Mouse (Mus musculus) bone marrow macrophage, adult 2 months (primary cell): ENCODE measurements around the gene Mars. TPM values are rescaled to one million over a fixed set of nuclear protein-coding genes. Genes with fewer than 3 reads are reported as not detected.

Experiments used
- H3K27ac ChIP-seq: 2 replicates; pipeline ENCODE4 v1.5.1; 2012; ENCODE audit warnings: low read depth, low read length; ENCODE audit not compliant: insufficient read depth
- H3K4me1 ChIP-seq: 2 replicates; pipeline ENCODE4 v1.6.1; 2012; ENCODE audit warnings: low read length; ENCODE audit not compliant: control insufficient read depth, insufficient read depth
- H3K4me3 ChIP-seq: 2 replicates; pipeline ENCODE4 v1.5.1; 2012; ENCODE audit warnings: mild to moderate bottlenecking, low read length, moderate library complexity; ENCODE audit not compliant: insufficient read depth
- CTCF ChIP-seq: IDR thresholded peaks from 2 replicates; pipeline ENCODE4 v1.5.1; 2012; ENCODE audit warnings: low read depth, mild to moderate bottlenecking, low read length, moderate library complexity
- POLR2A ChIP-seq: IDR thresholded peaks from 2 replicates; pipeline ENCODE4 v1.6.1; 2012; ENCODE audit warnings: mild to moderate bottlenecking, low read depth, low read length, borderline replicate concordance
- polyA plus RNA-seq: library from polyadenylated mRNA; stranded (reverse); fragments of >200 nt; gene quantifications from 2 replicates; pipeline ENCODE4 v1.2.4, GENCODE M21; 2012; ENCODE audit not compliant: missing spikeins, insufficient read depth, insufficient read length

Mars gene
- polyA plus RNA-seq, 1 experiment = 34.9 TPM

GRCm38 (mm10) chr10:127287936-127288293 lies 23.7 kb downstream of the Mars start:
- H3K4me3 ChIP-seq = peak overlapping the region; percentile 71
- peaks cover 14% of the 10 kb centered on the region for H3K4me1 ChIP-seq
- TF ChIP-seq POLR2A (no peak), CTCF (no peak)
- H3K27ac ChIP-seq = peak overlapping the region; percentile 91

GRCm38 (mm10) chr10:127287271-127287935 lies 24.2 kb downstream of the Mars start:
- Histone ChIP-seq H3K4me3 (peak overlapping the region; percentile 71), H3K4me1 (peaks cover 12% of the 10 kb centered on the region), H3K27ac (peak overlapping the region; percentile 91)
- TF ChIP-seq CTCF = no peak
- no peak for TF ChIP-seq POLR2A

- TF ChIP-seq POLR2A (no peak), CTCF (no peak)
- peaks cover 12% of the 10 kb centered on the region for H3K4me1 ChIP-seq
- peak overlapping the region; percentile 71 for H3K4me3 ChIP-seq
- H3K27ac ChIP-seq = no peak overlapping the region
Observed at GRCm38 (mm10) chr10:127286730-127287129, 24.9 kb downstream of the Mars start.

- no peak for TF ChIP-seq CTCF
- no peak for TF ChIP-seq POLR2A
- Histone ChIP-seq H3K27ac (no peak overlapping the region), H3K4me3 (no peak overlapping the region), H3K4me1 (peaks cover 12% of the 10 kb centered on the region)
Observed at GRCm38 (mm10) chr10:127286194-127286593, 25.4 kb downstream of the Mars start.

- peaks cover 12% of the 10 kb centered on the region for H3K4me1 ChIP-seq
- H3K4me3 ChIP-seq = no peak overlapping the region
- TF ChIP-seq CTCF (no peak), POLR2A (no peak)
- no peak overlapping the region for H3K27ac ChIP-seq
Observed at GRCm38 (mm10) chr10:127285644-127286043, 25.9 kb downstream of the Mars start.

GRCm38 (mm10) chr10:127284724-127285500 lies 26.7 kb downstream of the Mars start:
- no peak for TF ChIP-seq CTCF
- TF ChIP-seq POLR2A = no peak
- Histone ChIP-seq H3K27ac (no peak overlapping the region), H3K4me1 (peaks cover 11% of the 10 kb centered on the region), H3K4me3 (no peak overlapping the region)

- Histone ChIP-seq H3K4me1 (peaks cover 8% of the 10 kb centered on the region), H3K27ac (no peak overlapping the region), H3K4me3 (no peak overlapping the region)
- TF ChIP-seq CTCF (no peak), POLR2A (no peak)
Observed at GRCm38 (mm10) chr10:127284105-127284622, 27.4 kb downstream of the Mars start.

GRCm38 (mm10) chr10:127282620-127283215 lies 28.9 kb downstream of the Mars start:
- TF ChIP-seq CTCF (no peak), POLR2A (no peak)
- Histone ChIP-seq H3K4me3 (no peak overlapping the region), H3K27ac (no peak overlapping the region), H3K4me1 (peaks cover 8% of the 10 kb centered on the region)

GRCm38 (mm10) chr10:127281316-127281715 lies 30.3 kb downstream of the Mars start:
- Histone ChIP-seq H3K4me1 (no peaks in the 10 kb centered on the region), H3K27ac (no peak overlapping the region), H3K4me3 (no peak overlapping the region)
- no peak for TF ChIP-seq POLR2A
- TF ChIP-seq CTCF = no peak
